Mouse (Mus musculus) adrenal gland, postnatal 4 days (tissue): ENCODE measurements around the gene Alpl. TPM values are rescaled to one million over a fixed set of nuclear protein-coding genes. Genes with fewer than 3 reads are reported as not detected.

Experiments used
- DNase-seq, 2 experiments: peaks; one replicate each; pipeline ENCODE4 v3.0.0; 2021 to 2022; ENCODE audit warnings: low spot score in 2 of 2, mixed read lengths in 2 of 2
- total RNA-seq, 2 experiments: library from RNA; stranded (reverse); gene quantifications; 2 replicates each; pipeline ENCODE4 v1.2.3; 2021

Alpl gene
- total RNA-seq, 2 experiments from 2014 or later = 10.1 to 15.9 TPM

- no peak for DNase-seq
Observed at GRCm38 (mm10) chr4:137739151-137739923, 56.8 kb downstream of the Alpl start.

- no peak for DNase-seq
Observed at GRCm38 (mm10) chr4:137737760-137738159, 58.4 kb downstream of the Alpl start.

DNA sequence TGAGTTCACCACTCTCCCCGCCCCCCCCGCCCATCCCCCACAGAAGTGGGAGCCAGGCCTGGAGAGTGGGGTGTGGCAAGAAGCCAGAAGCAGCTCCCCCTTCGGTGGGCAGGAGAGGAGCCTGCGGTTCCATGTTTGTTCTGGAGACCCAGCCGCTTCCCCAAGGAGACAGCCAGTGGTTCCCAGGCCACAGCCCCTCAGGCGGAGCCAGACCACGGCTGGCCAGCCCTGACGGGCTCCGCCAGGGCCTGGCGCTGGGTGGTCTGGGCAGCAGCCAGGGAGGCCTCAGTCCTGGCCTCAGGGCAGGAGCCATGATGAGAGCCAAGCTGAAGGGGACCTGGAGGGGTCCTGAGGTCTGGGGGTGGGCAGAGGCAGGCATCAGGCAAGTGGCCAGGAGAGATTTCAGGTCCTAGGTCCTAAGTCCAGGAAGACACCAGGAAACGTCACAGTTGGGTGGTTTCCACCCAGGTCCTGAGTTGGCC, 59.9 kb downstream of the Alpl start:
- DNase-seq = no peak

- no peak for DNase-seq
Observed at GRCm38 (mm10) chr4:137733459-137733858, 62.7 kb downstream of the Alpl start.

- DNase-seq = no peak
Observed at GRCm38 (mm10) chr4:137732962-137733361, 63.2 kb downstream of the Alpl start.

DNA sequence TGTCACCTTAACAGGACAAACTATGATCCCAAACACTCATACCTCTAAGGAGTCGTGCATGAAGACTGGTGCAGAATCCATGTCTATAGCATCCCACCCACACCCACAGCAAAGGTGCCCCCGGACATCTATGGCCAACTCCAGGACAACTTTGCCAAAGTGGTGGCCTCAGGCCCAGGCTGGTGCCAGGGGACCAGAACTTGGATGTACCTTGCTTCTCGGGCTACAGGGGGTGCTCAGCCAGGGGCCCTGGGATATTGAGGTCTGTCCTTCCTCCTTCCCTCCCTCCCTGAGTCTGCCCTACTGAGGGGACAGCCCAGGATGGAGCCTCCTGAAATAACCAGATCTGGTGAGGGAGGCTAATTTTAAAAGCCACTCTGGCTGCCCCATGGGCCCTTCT, 63.8 kb downstream of the Alpl start:
- no peak for DNase-seq

DNA sequence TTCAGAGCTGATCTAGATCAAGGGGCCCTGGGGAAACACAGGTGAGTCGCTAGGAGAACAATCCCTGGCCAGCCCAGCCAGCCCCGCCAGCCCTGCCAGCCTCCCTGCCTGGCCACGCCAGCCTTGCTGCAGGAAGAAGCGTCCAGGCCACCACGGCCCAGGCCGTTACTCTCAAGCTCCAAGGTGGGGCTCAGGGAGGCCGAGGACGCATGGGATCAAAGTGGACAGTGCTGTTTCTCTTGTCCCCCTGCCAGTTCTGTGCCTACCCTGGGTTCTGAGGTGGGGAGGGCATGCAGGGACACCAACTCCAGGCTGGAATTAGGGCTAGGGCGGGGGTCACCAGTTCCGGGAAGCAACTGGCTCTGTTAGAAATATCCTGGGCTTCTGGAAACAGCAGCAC, 64.3 kb downstream of the Alpl start:
- no peak for DNase-seq

DNA sequence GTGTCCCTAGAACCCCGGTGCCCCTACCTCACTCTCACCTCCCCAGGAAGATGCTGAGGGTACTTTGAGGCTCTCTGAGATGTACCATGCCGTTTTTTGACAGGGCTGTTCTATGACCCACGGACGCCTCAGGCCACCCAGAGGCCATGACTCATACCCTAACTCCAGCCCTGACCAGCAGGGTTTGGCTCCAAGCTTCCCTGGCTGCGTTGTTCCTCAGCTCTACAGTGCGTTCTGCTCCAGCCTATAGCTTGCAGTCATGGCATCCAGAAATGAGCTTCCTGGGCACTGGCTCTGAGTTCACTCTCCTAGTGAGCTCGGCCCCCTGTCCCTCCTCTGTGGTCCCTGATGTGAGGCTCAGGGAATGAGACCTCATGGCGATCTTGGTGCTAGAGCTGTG, 65.4 kb downstream of the Alpl start:
- no peak for DNase-seq

DNA sequence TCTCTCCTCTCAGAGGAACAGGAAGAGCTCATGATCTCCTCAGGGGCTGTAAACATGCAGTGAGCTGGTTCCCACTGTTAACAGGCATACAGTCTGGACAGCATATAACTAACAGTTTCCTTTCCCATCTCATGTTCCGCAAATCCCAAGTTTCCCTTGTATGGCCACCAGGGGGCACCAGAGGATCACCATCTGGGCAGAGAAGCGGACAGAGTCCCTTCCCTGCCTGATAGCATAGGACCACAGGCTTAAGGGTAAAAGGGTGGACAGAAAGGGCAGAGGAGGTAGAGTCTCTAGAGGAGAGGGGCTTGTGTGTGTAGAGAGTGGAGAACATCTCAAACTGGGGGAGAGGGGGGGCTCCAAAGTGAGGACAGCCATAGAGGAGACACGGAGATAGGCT, 66.0 kb downstream of the Alpl start:
- DNase-seq = peak; percentile 80 to 85

GRCm38 (mm10) chr4:137729155-137729855, 66.9 kb downstream of the Alpl start:
- DNase-seq = no peak

GRCm38 (mm10) chr4:137728399-137729154, 67.6 kb downstream of the Alpl start:
- DNase-seq = no peak

DNA sequence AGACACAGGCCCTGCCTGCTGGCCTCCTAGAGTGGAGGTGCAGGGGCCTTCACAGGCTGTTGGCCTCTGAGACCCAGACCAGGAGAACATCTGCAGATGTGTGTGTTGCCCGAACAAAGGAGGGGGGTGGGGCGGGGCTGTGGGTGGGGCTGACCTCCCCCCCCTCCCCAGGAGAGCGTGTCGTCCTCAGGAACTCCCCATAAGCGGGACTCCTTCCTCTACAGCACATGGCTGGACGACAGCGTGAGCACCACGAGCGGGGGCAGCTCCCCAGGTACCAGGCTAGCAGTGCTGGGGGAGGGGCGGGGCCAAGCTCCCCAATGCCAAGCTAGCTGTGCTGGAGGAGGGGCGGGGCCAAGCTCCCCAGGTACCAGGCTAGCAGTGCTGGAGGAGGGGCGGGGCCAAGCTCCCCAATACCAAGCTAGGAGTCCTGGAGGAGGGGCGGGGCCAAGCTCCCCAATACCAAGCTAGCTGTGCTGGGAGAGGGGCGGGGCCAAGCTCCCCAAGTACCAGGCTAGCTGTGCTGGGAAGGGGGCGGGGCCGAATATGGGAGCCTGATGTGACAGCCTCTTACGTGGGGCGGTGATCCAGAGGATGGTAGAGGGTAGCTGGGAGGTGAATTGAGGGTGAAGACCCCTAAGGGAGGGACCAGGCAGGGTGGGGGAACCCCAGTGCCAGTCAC, 68.5 kb downstream of the Alpl start:
- DNase-seq = no peak

DNA sequence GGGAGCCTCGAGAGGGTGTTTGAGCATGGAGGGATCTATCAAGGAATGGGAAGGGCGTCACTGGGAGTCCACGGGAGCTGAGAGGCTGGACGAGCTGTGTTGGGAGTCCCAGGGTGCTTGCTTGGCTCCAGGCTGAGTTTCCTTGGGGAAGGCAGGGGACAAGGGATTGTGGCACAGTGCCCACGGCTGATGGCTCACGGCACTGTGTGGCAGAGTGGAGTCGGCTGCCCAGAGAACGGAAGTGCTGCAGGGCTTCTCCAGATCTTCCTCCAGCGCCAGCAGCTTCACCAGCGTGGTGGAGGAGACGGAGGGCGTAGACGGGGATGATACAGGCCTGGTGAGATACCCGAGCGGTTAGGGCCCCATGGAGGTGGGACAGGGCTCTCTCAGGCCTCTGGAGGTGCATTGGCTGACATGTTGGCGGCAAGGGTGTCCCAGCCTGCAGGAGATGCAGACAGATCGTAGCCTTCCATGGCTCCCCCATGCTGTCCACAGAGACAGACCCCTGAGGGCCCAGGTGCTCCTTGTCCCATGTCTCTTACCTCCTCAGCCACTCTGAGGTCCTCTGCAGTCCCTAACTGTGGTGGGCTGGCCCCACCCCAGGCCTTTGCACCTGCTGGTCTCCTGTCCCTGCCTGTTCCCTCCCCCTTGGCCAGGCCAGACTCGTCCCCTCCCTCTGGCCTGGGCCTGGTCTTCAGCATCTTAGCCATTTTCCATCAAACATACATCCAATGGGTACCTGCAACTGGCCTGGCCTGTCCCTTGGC, 69.3 kb downstream of the Alpl start:
- no peak for DNase-seq

GRCm38 (mm10) chr4:137725541-137726145, 70.5 kb downstream of the Alpl start:
- no peak for DNase-seq

DNA sequence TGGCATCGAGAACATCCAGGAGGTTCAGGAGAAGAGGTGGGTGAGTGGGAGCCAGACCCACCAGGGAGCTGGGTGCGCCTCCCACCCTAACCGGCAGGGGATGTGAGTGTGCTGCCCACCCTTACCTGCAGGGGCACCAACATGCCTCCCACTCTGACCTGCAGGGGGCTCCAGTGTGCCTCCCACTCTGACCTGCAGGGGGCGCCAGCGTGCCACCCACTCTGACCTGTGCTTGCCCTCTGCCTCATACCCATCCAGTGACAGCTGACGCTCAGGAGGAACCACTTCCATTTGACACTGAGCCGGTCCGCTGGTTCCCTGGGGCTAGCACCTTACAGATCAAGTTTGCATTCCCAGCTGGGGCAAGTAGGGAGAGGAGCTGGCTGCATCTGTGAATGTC, 71.4 kb downstream of the Alpl start:
- DNase-seq = peak; percentile 55 to 62

- DNase-seq = no peak
Observed at GRCm38 (mm10) chr4:137724212-137724611, 72.0 kb downstream of the Alpl start.

DNA sequence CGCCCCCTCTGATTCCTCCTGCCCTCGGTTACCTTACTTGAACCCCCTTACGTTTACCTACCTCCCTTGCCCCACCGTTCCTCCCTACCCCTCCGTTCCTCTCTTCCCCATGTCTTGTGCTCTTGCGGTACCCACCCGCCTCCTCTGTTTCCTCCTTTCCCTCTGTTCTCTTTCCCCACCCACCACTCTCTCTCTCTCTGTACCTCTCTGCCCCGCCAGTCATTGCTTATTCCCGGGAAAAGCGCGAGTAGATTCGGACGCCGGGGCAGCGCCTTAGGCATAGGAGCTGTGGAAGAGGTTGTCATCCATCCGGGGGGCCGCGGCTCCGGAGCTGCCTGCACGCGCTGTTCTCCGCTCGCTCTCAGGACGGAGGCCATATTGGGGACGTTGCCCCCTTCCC, 72.7 kb downstream of the Alpl start:
- no peak for DNase-seq

DNA sequence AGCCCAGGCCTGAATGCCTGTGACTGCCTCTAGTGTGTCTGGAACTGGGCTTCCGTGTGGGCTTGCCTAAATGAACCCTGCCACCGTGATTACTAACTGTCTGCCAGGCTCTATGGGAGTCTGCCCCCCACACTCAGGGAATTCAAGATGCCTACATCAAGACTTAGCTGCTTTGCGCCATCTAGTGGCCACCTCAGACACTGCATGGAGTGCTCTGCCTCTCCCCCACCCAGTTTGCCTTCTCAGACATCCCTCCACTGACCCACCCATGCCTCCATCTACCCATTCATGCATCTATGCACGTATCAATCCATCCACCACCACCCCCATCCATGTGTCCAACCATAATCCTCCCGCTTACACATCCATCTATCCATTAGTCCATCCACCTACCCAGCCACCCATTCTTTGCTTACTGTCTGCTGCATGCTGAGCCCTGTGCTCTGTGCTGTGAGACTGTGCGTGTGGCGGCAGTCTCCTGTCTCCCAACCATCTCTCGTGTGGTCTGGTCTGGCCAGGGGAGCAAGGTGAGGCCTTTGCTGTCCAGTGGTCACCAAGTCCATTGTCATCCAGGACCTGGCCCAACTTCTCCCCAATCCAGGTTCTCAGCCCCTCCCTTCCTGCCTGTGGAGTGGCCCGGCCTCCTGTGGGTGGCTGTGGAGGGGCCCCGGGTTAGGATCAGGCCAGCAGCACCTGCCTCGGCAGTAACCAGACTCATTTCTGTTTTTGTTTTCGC, 73.3 kb downstream of the Alpl start:
- peak in 1 of 2 experiments; percentile 55 for DNase-seq

DNA sequence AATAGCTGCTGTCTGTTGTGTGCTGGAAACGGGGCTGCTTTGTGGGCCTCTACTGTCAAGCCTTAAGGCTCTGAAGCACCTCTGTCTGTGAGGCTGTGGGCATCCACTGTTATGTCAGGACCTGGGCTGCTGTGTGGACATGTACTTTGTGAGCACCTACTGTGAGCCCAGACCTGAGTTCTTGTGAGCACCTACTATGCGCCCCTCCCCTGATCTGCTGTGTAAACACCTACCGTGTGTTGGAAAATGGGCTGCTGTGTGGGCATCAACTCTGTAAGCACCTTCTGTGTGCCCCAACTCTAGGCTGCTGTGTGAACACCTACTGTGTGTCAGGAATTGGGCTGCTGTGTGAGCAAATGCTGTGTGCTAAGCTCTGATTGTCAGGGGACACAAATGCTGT, 74.0 kb downstream of the Alpl start:
- DNase-seq = no peak
